Mouse (Mus musculus) monocyte, adult 2 months (primary cell): Measurements from ENCODE around the gene Hhat.

Experiments
- DNase-seq, 2 experiments: peaks; one replicate each; pipeline ENCODE4 v3.0.0; 2022; ENCODE audit warnings: low spot score in 2 of 2, low read depth in 1 of 2

Gene Hhat

DNA sequence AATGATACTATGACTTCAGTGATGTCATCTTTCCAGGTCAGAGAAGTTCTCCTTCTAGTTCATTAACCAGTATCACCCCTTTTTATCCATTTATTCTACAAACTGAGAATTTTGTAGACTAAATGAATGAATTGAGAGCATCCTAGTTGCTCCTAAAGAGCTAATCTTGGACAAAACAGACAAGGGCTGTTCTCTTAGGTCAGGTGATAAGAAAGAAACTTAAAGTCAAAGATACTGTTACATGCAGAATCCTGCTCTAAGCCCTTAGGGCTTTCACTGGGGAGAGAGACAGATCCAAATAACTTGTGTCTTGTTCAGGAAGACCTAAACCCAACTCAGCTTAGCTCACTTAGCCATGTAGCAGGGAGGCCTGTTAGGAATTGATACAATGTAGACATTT lies 268.2 kb downstream of the Hhat start:
- no peak for DNase-seq

DNA sequence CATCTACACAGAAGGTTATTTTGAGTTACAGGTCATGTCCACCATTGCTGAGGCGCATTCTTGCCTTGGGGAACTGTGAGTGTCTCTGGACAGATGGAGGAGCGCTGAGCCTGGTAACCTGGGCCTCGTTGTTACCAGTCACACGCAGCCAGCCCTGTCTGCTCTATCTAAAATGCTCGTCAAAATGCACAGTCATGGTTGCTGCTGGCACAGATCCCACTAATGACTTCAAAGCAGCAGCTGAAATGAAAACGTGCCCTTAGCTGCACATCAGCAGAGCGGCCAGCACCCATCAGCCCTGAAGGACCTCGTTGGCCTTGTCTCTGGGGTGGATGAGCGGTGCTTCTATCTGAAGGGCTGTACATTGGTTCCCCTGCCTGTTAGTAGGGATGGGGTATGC lies 269.0 kb downstream of the Hhat start:
- no peak for DNase-seq

- DNase-seq = no peak
Observed at GRCm38 (mm10) chr1:192497505-192497904, 273.5 kb downstream of the Hhat start.

DNA sequence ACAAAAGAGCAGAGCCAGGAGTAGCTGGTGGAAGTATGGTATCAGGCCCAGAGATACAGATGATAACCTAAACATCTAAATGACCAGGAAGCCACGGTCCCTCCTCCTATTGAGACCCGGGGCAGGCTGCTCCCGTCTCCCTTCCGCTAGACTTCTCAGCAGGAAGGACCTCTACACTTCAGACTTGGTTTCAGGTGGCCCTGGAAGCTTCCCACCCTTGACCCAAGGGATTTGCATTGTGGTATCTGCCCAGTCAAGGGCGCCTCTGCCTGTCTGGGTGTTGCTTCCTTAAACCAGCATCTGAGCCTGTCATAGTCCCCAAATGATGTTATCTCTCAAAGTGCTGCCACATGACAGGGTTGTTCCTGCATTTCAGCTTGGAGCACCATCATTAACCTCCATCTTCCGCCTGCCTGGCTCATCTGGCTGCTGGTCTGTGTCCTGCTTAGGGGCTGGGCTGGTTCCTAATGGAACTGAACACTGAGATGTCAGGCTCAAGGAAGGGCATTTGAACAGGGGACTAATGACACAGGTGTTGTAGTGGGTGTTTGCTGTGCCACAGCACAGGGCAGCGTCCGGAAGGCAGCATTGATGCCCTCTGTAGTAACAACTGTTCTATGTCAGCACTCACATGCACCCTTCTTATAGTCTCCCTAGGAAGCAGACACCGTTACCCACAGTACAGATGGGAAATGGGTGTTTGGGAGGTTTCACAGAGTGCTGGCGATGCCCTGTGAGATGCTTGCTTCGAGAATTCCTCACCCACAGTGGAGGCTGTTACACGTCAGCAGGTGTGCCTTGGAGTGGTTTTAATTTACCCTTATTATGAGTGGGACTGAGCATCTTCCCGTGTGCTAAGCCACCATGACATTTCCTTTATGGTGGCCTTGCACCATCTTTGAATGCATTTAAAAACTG lies 280.9 kb downstream of the Hhat start:
- DNase-seq = no peak

DNA sequence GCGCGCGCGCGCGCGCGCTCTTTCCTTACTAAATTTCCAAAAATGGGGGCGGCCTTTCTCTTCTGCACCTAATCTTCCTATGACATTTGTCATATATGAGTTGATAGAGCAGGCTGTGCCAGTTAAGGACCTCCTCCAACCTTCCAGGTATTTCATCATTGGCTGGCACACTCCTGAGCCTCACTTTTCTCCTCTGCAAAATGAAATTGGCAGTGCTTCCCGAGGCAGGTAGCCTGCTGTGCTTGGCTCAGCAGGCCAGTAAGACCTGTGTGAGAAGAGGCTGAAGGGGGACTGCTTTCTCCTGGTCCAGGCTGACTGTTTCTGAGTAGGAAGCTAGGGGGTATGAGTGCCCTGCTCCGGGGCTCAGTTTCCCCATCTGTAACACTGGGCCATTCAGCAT lies 283.5 kb downstream of the Hhat start:
- DNase-seq = no peak

- no peak for DNase-seq
Observed at GRCm38 (mm10) chr1:192485030-192485429, 286.0 kb downstream of the Hhat start.

- DNase-seq = no peak
Observed at GRCm38 (mm10) chr1:192481446-192481845, 289.6 kb downstream of the Hhat start.

DNA sequence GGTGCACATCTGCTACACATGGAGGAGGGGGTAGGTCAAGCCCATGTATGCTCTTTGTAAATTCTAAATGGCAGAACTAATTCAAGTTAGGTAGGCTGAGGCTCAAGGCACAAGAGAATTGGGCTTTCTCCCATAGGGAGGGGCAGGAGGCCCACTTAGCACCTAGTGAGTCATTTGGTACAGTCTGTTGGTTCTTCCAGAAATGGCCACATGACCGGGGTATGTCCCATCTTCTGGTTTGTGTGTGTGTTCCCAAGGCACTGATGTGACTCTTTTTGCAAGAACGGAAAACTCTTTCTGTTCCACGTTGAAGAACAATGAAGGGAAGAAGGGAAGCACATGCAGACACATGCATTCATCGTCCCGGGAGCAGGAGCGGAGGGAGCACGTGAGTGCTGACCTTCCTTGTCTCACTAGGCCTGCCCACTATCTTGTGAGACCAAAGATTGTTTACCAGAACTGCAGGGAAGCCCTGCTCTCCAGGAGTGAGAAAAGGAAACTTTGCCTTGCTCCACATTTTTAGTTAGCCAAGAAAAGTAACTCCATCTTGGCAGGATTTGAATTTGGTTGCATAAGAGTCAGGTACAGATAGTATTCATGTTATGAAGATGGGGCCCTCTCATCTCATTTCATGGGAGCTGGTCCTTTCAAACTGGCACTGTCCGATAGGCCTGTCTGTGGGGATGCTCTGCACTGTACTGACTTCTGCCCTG lies 290.8 kb downstream of the Hhat start:
- no peak for DNase-seq

DNA sequence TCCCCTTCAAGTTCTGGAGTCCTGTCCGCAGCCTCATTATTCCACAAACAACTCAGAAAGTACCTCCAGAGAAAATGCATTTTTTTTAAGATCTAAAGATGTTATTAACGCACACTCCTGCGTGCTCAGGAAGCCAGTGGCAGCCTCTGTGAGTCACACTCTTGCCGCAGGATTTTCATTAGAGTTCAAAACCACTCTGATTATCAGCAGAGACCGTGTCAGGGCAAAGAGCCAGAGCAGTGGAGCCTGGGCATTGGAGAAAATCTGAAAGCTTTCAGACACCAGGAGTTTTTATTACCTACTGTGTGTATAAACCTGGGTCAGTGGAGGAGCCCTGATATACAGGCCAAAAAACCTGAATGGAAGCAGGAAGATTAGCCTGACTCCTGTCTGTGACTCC lies 292.8 kb downstream of the Hhat start:
- no peak for DNase-seq

- DNase-seq = no peak
Observed at GRCm38 (mm10) chr1:192477556-192477955, 293.5 kb downstream of the Hhat start.

GRCm38 (mm10) chr1:192476704-192477103 lies 294.3 kb downstream of the Hhat start:
- no peak for DNase-seq

GRCm38 (mm10) chr1:192473134-192473533 lies 297.9 kb downstream of the Hhat start:
- DNase-seq = no peak

GRCm38 (mm10) chr1:192472366-192472765 lies 298.7 kb downstream of the Hhat start:
- no peak for DNase-seq

DNA sequence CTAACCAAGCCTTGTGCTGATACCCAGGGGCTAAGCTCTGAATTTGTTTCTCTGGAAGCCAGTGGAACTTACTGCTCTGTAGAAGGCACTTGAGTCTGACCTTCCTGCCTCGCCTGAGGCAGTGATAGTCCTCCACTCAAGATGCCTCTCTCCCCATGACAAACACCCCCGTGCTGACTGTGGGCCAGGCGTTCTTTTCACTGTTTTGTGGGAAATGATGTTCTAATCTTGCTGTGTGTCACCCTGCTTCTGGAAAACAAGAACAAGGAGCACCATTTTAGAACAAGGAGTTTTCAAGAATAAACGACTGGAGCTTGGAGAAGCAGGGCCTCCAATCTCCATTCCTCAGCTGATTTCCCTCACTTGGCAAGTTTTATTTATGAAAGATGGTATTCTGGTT lies 307.3 kb downstream of the Hhat start:
- DNase-seq = no peak

GRCm38 (mm10) chr1:192457526-192458206 lies 313.4 kb downstream of the Hhat start:
- no peak for DNase-seq

GRCm38 (mm10) chr1:192457037-192457436 lies 314.0 kb downstream of the Hhat start:
- no peak for DNase-seq

GRCm38 (mm10) chr1:192454981-192455380 lies 316.0 kb downstream of the Hhat start:
- no peak for DNase-seq

DNA sequence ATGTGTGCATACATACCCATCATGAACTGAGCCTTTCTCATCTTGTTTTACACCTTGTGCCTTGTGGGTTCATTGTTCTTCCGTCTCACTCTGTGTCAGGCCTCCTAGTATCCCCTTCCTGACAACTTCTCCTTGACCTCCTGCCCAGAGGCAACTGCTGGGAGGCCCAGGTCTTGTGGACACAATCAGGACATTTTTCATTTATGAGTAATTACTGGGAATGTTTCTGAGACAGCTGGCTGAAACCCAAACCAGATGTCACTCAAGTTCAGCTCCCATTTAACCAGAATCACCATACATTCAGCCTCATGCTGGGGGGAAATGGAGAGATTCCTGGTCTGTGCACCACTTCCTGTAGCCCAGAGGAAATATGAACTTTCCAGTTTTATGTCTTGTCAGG lies 316.5 kb downstream of the Hhat start:
- DNase-seq = no peak

DNA sequence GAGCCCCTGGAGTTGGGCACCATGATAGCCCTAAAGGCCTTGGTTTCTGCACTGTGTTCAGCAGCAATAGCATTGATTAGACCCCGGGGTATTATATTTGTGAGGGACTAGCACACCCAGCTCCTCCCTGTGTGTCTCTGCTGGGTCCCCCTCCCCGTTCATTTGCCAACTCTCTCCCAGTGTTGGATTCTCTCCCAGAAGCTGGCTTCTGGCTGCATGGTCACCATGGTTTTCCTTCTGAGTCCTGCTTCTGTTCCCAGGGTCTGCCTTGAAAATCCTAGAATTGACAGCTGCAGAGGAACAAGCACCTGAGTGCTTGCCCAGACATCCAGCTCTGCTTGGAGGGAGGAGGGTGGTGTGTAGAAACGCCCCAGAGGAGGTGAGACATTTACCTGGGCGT lies 319.3 kb downstream of the Hhat start:
- DNase-seq = no peak

GRCm38 (mm10) chr1:192450425-192450824 lies 320.6 kb downstream of the Hhat start:
- no peak for DNase-seq

DNA sequence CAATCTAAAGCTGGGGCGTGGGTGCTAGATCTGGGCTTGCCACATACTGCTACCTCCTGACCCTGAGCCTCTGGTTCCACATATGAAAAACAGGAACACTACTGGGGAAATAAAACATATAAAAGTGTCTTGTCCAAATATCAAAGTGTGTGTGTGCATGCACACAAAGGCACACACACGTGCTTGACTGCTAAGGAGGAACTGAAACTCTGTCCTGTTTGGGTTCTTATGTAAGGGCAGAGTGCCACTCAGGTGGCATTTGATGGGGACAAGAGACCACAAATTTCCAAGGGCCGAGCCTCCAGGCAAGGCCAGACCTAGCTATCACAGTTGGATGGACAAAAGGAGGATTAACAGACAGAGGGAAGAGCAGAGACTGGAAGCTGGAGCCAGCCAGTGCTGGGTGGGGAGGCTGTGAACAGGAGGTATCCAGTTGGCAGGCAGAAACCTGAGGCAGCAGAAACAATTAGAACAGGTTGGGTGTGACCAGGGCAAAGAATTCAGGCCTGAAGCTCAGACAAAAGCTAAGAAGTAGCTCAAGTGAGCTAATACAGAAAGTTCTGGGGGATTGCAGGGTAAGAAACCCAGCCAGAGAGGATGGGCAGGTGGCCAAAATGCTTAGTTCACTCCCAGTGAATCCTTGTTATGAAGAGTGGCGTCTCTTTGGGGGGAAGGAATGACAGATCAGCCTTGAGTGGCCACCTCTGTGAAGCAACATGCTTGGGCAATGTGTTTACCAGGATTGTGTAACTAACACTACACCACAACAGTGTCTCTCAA lies 321.3 kb downstream of the Hhat start:
- no peak for DNase-seq
